Mouse (Mus musculus) thymus, adult 2 months (tissue): ENCODE data around the gene Gm28308. TPM values are rescaled to one million over a fixed set of nuclear protein-coding genes. Genes with fewer than 3 reads are reported as not detected.

Experiments used
- DNase-seq: peaks from one replicate; pipeline ENCODE4 v3.0.0; 2021
- H3K27ac ChIP-seq: fragments of 200-500 bp; 2 replicates; pipeline ENCODE4 v1.5.1; 2012; ENCODE audit warnings: low read length, control low read depth; ENCODE audit not compliant: control insufficient read depth, insufficient read depth
- H3K27me3 ChIP-seq: fragments of 200-500 bp; 2 replicates; pipeline ENCODE4 v1.6.1; 2012; ENCODE audit warnings: mild to moderate bottlenecking, low read length, moderate library complexity, mixed read lengths; ENCODE audit not compliant: control insufficient read depth, insufficient read depth
- H3K36me3 ChIP-seq: fragments of 200-500 bp; 2 replicates; pipeline ENCODE4 v1.6.1; 2012; ENCODE audit warnings: mild to moderate bottlenecking, low read length, moderate library complexity; ENCODE audit not compliant: control insufficient read depth, insufficient read depth
- H3K4me1 ChIP-seq: fragments of 200-500 bp; replicated peaks from 2 replicates; pipeline ENCODE4 v1.6.1; 2012; ENCODE audit warnings: low read length; ENCODE audit not compliant: control insufficient read depth, insufficient read depth
- H3K4me3 ChIP-seq: fragments of 200-500 bp; 2 replicates; pipeline ENCODE4 v1.5.1; 2012; ENCODE audit warnings: mild to moderate bottlenecking, low read length, control low read depth, moderate library complexity; ENCODE audit not compliant: control insufficient read depth, insufficient read depth
- CTCF ChIP-seq: fragments of 200-500 bp; IDR thresholded peaks from 2 replicates; pipeline ENCODE4 v1.5.1; 2012; ENCODE audit warnings: mild to moderate bottlenecking, control low read depth, low read length, moderate library complexity, borderline replicate concordance; ENCODE audit not compliant: control insufficient read depth, poor library complexity, insufficient read depth; ENCODE audit errors: extremely low read depth
- POLR2A ChIP-seq: fragments of 200-500 bp; IDR thresholded peaks from 2 replicates; pipeline ENCODE4 v1.6.1; 2012; ENCODE audit warnings: mild to moderate bottlenecking, low read length, control low read depth, moderate library complexity; ENCODE audit not compliant: control insufficient read depth, poor library complexity, insufficient read depth; ENCODE audit errors: extremely low read depth
- WGBS: fragments of 180-500 bp; shearing (Covaris S2); methylation state at CpG from one replicate; pipeline ENCODE4 v1.1.7; 2018; 5-methylcytosine and 5-hydroxymethylcytosine counted together
- polyA plus RNA-seq: library from polyadenylated mRNA; depleted of rRNA; stranded (reverse); fragments of >200 nt; gene quantifications from 2 replicates; pipeline ENCODE4 v1.2.3, GENCODE M21; 2012

Gm28308 gene
- polyA plus RNA-seq, 1 experiment: 0.24 TPM

DNA sequence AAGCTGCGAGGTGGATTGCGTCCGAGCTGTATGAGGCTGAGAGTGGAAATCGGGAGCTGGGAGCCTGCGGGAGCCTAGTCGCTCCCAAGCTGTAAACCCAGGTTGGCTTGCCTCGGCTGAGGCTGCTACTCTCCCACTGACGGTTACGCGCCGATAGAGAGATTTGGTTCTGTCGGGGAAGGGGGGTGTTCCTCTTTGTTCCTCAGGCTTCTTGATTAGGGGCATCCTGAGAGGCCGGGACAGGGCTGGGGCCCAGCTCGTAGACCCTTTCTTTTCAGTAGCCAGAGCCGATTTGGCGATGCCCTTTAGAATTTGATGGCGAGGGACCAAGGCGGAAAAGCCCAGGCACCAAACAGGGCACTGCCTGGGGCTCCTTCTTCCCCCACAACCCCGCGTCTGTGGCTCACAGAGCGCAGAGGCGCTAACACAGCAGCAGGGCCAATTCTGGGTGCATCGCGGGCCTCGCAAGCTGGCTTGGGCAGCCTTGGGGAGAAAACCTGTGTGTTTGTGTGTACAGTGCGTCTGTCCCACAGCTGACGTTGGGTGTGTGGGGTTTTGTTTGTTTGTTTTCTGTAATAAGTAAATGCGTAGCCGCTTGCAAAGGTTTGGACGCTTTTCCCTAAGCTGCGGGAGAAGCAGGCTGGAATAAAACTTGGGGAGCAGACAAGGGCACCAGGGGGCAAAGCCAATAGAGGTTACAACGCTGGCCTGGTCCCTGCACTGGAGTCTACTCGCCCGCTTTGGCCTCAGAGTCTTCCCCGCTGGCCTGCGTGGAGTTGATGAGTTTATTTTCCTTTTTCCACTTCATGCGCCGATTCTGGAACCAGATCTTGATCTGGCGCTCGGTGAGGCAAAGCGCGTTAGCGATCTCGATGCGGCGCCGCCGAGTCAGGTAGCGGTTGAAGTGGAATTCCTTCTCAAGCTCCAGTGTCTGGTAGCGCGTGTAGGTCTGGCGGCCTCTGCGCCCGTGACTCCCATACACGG, 7.2 kb downstream of the Gm28308 start:
- Histone ChIP-seq H3K36me3 (no peaks in the 10 kb centered on the region), H3K4me3 (no peak overlapping the region), H3K27me3 (peaks cover 4% of the 10 kb centered on the region; the same call in 1 of the 2 replicates), H3K4me1 (peaks cover 3% of the 10 kb centered on the region), H3K27ac (no peak overlapping the region)
- WGBS: 94% methylated on average over 55 of the region's 55 CpGs
- no peak for DNase-seq
- TF ChIP-seq CTCF (no peak), POLR2A (no peak)

- H3K27ac ChIP-seq: no peak overlapping the region
- H3K4me1 ChIP-seq: peaks cover 3% of the 10 kb centered on the region
- no peaks in the 10 kb centered on the region for H3K36me3 ChIP-seq
- TF ChIP-seq CTCF (no peak), POLR2A (no peak)
- H3K4me3 ChIP-seq: no peak overlapping the region
- peaks cover 4% of the 10 kb centered on the region; the same call in 1 of the 2 replicates for H3K27me3 ChIP-seq
- DNase-seq: no peak
- 95% methylated on average over 14 of the region's 14 CpGs for WGBS
These were observed 7.9 kb downstream of the Gm28308 start for GRCm38 (mm10) chr6:52205221-52205620.

GRCm38 (mm10) chr6:52204050-52204752, 8.9 kb downstream of the Gm28308 start, which contains the start of gene Hoxa5:
Hoxa5 (minus strand) TSS chr6:52204587.
- TF ChIP-seq POLR2A (no peak), CTCF (no peak)
- H3K27me3 ChIP-seq: peaks cover 3% of the 10 kb centered on the region; the same call in 1 of the 2 replicates
- WGBS: 87% methylated on average over 65 of the region's 65 CpGs
- no peak within 1 kb of the TSS for H3K27ac ChIP-seq
- H3K4me1 ChIP-seq: peaks cover 3% of the 10 kb centered on the region
- no peak within 1 kb of the TSS for H3K4me3 ChIP-seq
- no peaks in the 10 kb centered on the region for H3K36me3 ChIP-seq
- no peak for DNase-seq

- no peaks in the 10 kb centered on the region for H3K36me3 ChIP-seq
- DNase-seq: no peak
- no peak overlapping the region for H3K27ac ChIP-seq
- 89% methylated on average over 46 of the region's 46 CpGs for WGBS
- H3K4me1 ChIP-seq: no peaks in the 10 kb centered on the region
- no peak overlapping the region for H3K4me3 ChIP-seq
- TF ChIP-seq POLR2A (no peak), CTCF (no peak)
- no peaks in the 10 kb centered on the region; the same call in 1 of the 2 replicates for H3K27me3 ChIP-seq
These were observed 9.6 kb downstream of the Gm28308 start for GRCm38 (mm10) chr6:52203371-52204049.

GRCm38 (mm10) chr6:52203121-52203370, 10.1 kb downstream of the Gm28308 start:
- H3K27ac ChIP-seq: no peak overlapping the region
- 93% methylated on average over 10 of the region's 10 CpGs for WGBS
- no peak overlapping the region for H3K4me3 ChIP-seq
- H3K4me1 ChIP-seq: no peaks in the 10 kb centered on the region
- no peak for DNase-seq
- no peaks in the 10 kb centered on the region; the same call in 1 of the 2 replicates for H3K27me3 ChIP-seq
- no peaks in the 10 kb centered on the region for H3K36me3 ChIP-seq
- TF ChIP-seq POLR2A: no peak
- no peak for TF ChIP-seq CTCF
